Mouse (Mus musculus): ENCODE data around the gene Jakmip3.

Gene Jakmip3

DNA sequence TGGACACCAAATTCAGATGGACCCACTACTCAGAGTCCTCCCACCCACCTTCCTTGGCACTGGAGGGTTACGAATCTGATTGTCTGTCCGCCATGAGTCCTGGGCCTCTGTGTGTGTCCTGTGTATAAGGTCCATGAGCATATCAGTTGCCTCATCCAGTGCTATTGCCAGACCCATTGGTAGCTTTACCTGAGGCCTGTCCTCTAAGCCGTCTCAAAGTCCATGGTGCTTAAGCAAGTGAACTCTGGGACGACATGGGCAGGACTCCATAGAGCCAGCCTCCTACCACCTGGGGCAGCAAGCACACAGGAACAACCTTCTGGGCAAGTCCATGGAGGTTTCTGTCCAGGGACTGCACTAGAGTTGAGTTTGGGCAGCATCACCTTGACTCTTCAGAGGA is 90.7 kb downstream of the Jakmip3 start:
- DNase-seq (ENCODE audit: low spot score in 2 of 2), result no peak

- no peak for DNase-seq (ENCODE audit: low spot score in 2 of 2)
Measured at GRCm38 (mm10) chr7:139063406-139063805, 122.9 kb downstream of the Jakmip3 start.

- peak; percentile 87 to 92 for DNase-seq (ENCODE audit: low spot score in 2 of 2)
Measured at GRCm38 (mm10) chr7:139068182-139068623, 127.7 kb downstream of the Jakmip3 start.

DNA sequence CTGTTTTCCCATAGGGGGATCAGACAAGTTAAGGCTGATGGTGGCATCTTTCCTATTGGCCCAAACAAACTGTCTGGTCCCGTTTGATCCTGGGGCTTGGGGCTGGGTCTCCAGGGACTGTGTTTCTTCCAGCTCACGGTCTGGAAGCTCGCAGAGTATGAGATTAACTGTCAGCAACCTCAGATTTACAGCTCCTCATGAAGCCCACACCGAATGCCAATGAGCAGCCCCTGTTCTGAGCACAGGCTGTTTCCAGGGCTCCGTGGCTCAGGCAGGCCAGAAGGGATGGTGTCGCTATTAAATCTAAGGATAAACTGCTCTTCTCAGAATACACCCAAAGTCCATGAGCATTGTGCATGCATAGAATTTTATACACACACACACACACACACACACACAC is 133.7 kb downstream of the Jakmip3 start:
- no peak for DNase-seq (ENCODE audit: low spot score in 2 of 2)

GRCm38 (mm10) chr7:139075054-139075794 is 134.7 kb downstream of the Jakmip3 start:
- no peak for DNase-seq (ENCODE audit: low spot score in 2 of 2)

GRCm38 (mm10) chr7:139077283-139077682 is 136.8 kb downstream of the Jakmip3 start:
- no peak for DNase-seq (ENCODE audit: low spot score in 2 of 2)

GRCm38 (mm10) chr7:139078181-139078580 is 137.7 kb downstream of the Jakmip3 start:
- no peak for DNase-seq (ENCODE audit: low spot score in 2 of 2)

GRCm38 (mm10) chr7:139079141-139079540 is 138.6 kb downstream of the Jakmip3 start:
- DNase-seq (ENCODE audit: low spot score in 2 of 2), result no peak

GRCm38 (mm10) chr7:139080714-139081113 is 140.2 kb downstream of the Jakmip3 start:
- DNase-seq (ENCODE audit: low spot score in 2 of 2), result no peak

GRCm38 (mm10) chr7:139081158-139081557 is 140.6 kb downstream of the Jakmip3 start:
- no peak for DNase-seq (ENCODE audit: low spot score in 2 of 2)

GRCm38 (mm10) chr7:139082281-139082680 is 141.8 kb downstream of the Jakmip3 start:
- DNase-seq (ENCODE audit: low spot score in 2 of 2), result no peak

DNA sequence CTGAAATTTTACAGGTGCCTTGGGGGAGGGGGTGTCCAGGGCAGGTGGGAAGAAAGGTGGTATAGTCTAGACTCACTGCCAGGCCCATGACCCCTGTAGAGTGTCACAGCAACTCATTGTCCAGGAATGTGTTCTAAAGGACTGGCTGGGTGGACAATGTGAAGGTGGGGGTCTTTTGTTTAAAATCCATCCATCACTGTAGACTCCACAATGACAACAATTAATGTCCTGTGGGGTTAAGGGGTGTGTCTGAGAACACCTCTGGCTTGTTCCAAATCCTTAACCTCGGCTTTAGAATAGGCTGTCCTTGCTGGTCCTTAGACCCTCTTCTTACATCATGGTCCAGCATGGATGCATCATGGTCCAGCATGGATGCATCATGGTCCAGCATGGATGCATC is 143.8 kb downstream of the Jakmip3 start:
- DNase-seq (ENCODE audit: low spot score in 2 of 2), result no peak

- DNase-seq (ENCODE audit: low spot score in 2 of 2), result peak; percentile 91 to 95
Measured at GRCm38 (mm10) chr7:139085629-139086194, 145.2 kb downstream of the Jakmip3 start, which contains the start of gene Dpysl4. Gene Dpysl4, plus strand, starts transcription at chr7:139086001.

DNA sequence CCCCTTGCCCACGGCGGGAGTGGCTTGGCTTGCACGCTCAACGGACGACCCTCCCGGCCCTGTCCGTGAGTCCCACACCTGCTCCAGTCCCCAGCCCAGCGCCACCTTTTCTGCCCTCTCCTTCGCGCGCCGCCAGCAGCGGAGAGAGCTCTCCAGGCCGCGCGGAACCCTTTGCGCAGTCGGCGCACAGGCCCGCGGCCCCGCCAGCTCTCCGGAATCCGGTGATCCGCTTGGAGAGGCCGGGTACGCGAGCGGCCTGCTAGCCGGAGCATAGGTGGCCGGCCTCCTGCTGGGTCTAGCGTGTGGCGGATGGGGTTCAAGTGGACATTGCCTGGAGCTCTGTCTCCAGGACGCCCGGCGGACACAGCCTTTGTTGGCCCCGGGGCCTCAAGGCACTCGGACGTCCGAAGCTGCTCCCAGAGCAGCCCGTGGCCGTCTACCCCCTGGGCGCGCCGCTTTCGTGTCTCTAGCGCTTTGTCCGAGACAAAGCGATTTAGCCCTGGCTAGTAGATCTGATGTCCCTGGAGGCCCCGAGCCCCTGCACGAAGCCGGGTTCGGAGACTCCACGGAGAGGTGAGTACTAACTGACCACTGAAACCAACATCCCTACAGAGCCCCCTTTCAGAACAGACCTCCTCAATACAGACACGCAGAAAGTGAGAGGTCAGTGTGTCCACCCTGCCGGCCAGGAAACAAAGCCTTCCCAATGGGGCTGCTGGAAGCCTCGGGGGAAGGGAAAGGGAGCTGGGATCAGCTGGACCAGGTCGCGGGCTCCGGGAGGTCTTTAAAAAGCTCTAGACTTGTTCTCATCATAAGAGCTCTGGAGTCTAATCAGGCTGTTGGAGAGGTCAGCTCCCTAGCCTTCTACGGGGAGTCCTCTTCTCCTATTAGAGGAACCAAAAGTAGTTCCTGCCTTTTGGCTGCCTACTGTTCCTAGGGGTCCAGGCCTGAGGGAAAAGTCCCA is 145.9 kb downstream of the Jakmip3 start:
- DNase-seq (ENCODE audit: low spot score in 2 of 2), result no peak

- no peak for DNase-seq (ENCODE audit: low spot score in 2 of 2)
Measured at GRCm38 (mm10) chr7:139087801-139088200, 147.3 kb downstream of the Jakmip3 start.

DNA sequence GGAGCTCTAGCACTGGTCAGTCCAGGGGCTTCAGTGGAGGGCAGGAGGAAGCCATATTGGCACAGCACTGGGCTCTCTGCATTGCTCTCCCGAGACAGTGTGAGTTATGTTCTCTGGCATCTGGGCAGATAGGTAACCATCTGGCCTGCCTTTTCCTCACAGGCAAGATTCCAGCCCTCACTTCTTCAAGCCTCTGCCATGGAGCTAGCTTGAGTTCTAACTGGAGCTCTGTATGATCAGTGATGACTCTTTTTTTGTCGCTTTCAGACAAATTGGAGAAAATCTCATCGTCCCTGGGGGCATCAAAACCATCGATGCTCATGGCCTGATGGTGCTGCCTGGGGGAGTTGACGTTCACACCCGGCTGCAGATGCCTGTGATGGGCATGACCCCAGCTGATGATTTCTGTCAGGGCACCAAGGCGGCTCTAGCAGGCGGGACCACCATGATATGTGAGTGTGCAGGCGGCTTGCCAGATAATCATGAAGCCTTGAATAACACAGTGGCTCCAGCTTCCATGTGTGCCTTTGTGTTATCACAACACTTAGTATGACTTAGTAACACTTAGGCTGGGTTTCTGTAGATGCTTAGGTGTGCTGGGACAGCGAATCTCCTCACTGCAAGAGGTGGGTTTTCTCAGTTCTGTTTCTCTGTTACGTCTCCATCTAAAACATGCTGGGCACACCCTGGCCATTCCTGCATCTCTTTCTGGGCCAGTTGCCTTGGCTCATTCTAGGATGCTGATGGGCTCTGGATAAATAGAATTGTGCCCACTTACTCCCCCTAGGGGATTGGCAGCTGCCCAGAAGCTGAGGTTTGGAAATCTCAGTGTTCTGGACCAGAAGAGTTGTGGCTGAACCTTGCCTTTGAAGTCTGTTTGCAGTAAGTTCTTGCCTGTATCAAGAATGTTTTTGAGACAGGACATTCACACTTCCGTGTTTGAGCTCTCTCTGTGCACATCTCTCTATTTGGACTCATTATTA is 149.7 kb downstream of the Jakmip3 start:
- peak in 1 of 2 experiments; percentile 49 for DNase-seq (ENCODE audit: low spot score in 2 of 2)

- DNase-seq (ENCODE audit: low spot score in 2 of 2), result no peak
Measured at GRCm38 (mm10) chr7:139091681-139092080, 151.2 kb downstream of the Jakmip3 start.

DNA sequence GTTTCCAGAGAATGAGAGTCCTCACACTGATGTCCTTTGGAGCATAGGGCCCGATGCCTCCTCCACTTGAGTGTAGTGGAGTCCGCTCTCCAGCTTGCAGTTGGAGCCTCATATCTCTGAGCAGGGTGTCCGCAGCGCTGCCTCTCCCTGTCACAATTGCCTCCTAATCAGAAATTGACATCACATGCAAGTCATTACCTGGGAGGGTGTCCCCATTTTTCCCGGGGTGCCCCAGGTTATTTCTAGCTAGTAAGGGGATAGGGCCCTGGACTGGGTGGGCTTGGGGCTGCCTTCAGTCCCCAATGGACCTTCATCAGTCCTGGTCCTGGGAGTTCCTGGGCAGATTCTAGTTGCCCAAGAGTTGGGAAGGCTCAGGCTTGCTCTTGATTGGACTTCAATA is 152.1 kb downstream of the Jakmip3 start:
- DNase-seq (ENCODE audit: low spot score in 2 of 2), result no peak

- peak; percentile 31 to 39 for DNase-seq (ENCODE audit: low spot score in 2 of 2)
Measured at GRCm38 (mm10) chr7:139093124-139093523, 152.6 kb downstream of the Jakmip3 start.

DNA sequence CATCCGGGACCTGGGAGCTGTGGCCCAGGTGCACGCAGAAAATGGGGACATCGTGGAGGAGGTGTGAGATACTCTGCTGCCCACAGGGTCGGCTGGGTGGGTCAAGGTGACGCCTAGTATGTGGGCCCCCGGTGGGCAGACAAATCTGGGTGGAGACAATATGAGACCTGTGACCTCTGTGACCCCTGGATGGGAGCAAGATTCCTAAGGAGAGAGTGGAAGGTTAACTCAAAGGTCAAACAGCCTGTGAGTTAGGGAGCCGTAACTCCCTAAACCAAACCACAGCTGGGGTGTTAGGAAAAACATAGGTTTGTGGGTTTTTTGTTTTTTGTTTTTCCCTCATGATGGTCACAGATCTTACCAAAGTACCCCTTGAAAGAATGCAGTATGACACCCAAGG is 153.3 kb downstream of the Jakmip3 start:
- no peak for DNase-seq (ENCODE audit: low spot score in 2 of 2)

- DNase-seq (ENCODE audit: low spot score in 2 of 2), result no peak
Measured at GRCm38 (mm10) chr7:139094761-139095160, 154.2 kb downstream of the Jakmip3 start.

Data from right cerebral cortex, adult 2 months (tissue).